Mouse (Mus musculus): ENCODE measurements around the gene Pde4d. TPM values are rescaled to one million over a fixed set of nuclear protein-coding genes. Genes with fewer than 3 reads are reported as not detected.
A peak's percentile ranks its signal among the peaks of the same experiment; 100 is the strongest.
"Not testable (repeated sequence)": the region's sequence is repeated elsewhere in the genome, so short reads cannot be mapped to it uniquely, and the experiment has no call there.

The Pde4d gene
- polyA plus RNA-seq, 1 experiment, result 34.7 TPM

- Histone ChIP-seq H3K4me3 (ENCODE audit: insufficient read depth, low read length) (no peak overlapping the region), H3K4me1 (ENCODE audit: control insufficient read depth, insufficient read depth, low read length) (no peaks in the 10 kb centered on the region), H3K27ac (ENCODE audit: insufficient read depth, low read length) (no peak overlapping the region)
- TF ChIP-seq POLR2A (IDR thresholded peaks at IDR 0.05; ENCODE audit: extremely low read depth, insufficient read depth, low read length) (no peak), CTCF (IDR thresholded peaks at IDR 0.05; ENCODE audit: extremely low read depth, insufficient read depth, low read length) (no peak)
Observed at GRCm38 (mm10) chr13:108766020-108766727, 316.4 kb downstream of the Pde4d start.

GRCm38 (mm10) chr13:108769465-108770056 is 319.8 kb downstream of the Pde4d start:
- TF ChIP-seq CTCF (IDR thresholded peaks at IDR 0.05; ENCODE audit: extremely low read depth, insufficient read depth, low read length), result no peak
- TF ChIP-seq POLR2A (IDR thresholded peaks at IDR 0.05; ENCODE audit: extremely low read depth, insufficient read depth, low read length), result no peak
- H3K4me3 ChIP-seq (ENCODE audit: insufficient read depth, low read length), result no peak overlapping the region
- no peak overlapping the region for H3K27ac ChIP-seq (ENCODE audit: insufficient read depth, low read length)
- H3K4me1 ChIP-seq (ENCODE audit: control insufficient read depth, insufficient read depth, low read length), result no peaks in the 10 kb centered on the region

GRCm38 (mm10) chr13:108772386-108772785 is 322.6 kb downstream of the Pde4d start:
- Histone ChIP-seq H3K27ac (ENCODE audit: insufficient read depth, low read length) (no peak overlapping the region), H3K4me1 (ENCODE audit: control insufficient read depth, insufficient read depth, low read length) (no peaks in the 10 kb centered on the region), H3K4me3 (ENCODE audit: insufficient read depth, low read length) (no peak overlapping the region)
- no peak for TF ChIP-seq POLR2A (IDR thresholded peaks at IDR 0.05; ENCODE audit: extremely low read depth, insufficient read depth, low read length)
- TF ChIP-seq CTCF (IDR thresholded peaks at IDR 0.05; ENCODE audit: extremely low read depth, insufficient read depth, low read length), result no peak

- Histone ChIP-seq H3K4me3 (ENCODE audit: insufficient read depth, low read length) (no peak overlapping the region), H3K27ac (ENCODE audit: insufficient read depth, low read length) (no peak overlapping the region), H3K4me1 (ENCODE audit: control insufficient read depth, insufficient read depth, low read length) (no peaks in the 10 kb centered on the region)
- TF ChIP-seq POLR2A (IDR thresholded peaks at IDR 0.05; ENCODE audit: extremely low read depth, insufficient read depth, low read length), result no peak
Observed at GRCm38 (mm10) chr13:108774981-108775380, 325.2 kb downstream of the Pde4d start.

GRCm38 (mm10) chr13:108775882-108776281 is 326.1 kb downstream of the Pde4d start:
- TF ChIP-seq POLR2A (IDR thresholded peaks at IDR 0.05; ENCODE audit: extremely low read depth, insufficient read depth, low read length) (no peak), CTCF (IDR thresholded peaks at IDR 0.05; ENCODE audit: extremely low read depth, insufficient read depth, low read length) (no peak)
- Histone ChIP-seq H3K4me3 (ENCODE audit: insufficient read depth, low read length) (no peak overlapping the region), H3K4me1 (ENCODE audit: control insufficient read depth, insufficient read depth, low read length) (no peaks in the 10 kb centered on the region), H3K27ac (ENCODE audit: insufficient read depth, low read length) (no peak overlapping the region)

- H3K27ac ChIP-seq (ENCODE audit: insufficient read depth, low read length); H3K4me1 ChIP-seq (ENCODE audit: control insufficient read depth, insufficient read depth, low read length); H3K4me3 ChIP-seq (ENCODE audit: insufficient read depth, low read length): not testable (repeated sequence)
Observed at GRCm38 (mm10) chr13:108797620-108798019, 347.9 kb downstream of the Pde4d start.

GRCm38 (mm10) chr13:108809191-108809590 is 359.4 kb downstream of the Pde4d start:
- TF ChIP-seq POLR2A (IDR thresholded peaks at IDR 0.05; ENCODE audit: extremely low read depth, insufficient read depth, low read length), result no peak
- no peak for TF ChIP-seq CTCF (IDR thresholded peaks at IDR 0.05; ENCODE audit: extremely low read depth, insufficient read depth, low read length)
- Histone ChIP-seq H3K4me1 (ENCODE audit: control insufficient read depth, insufficient read depth, low read length) (no peaks in the 10 kb centered on the region), H3K4me3 (ENCODE audit: insufficient read depth, low read length) (no peak overlapping the region), H3K27ac (ENCODE audit: insufficient read depth, low read length) (no peak overlapping the region)

GRCm38 (mm10) chr13:108812956-108813355 is 363.2 kb downstream of the Pde4d start:
- no peaks in the 10 kb centered on the region for H3K4me1 ChIP-seq (ENCODE audit: control insufficient read depth, insufficient read depth, low read length)
- no peak overlapping the region for H3K27ac ChIP-seq (ENCODE audit: insufficient read depth, low read length)
- TF ChIP-seq POLR2A (IDR thresholded peaks at IDR 0.05; ENCODE audit: extremely low read depth, insufficient read depth, low read length) (no peak), CTCF (IDR thresholded peaks at IDR 0.05; ENCODE audit: extremely low read depth, insufficient read depth, low read length) (peak; percentile 42)
- H3K4me3 ChIP-seq (ENCODE audit: insufficient read depth, low read length), result no peak overlapping the region

GRCm38 (mm10) chr13:108819846-108820408 is 370.2 kb downstream of the Pde4d start:
- H3K27ac ChIP-seq (ENCODE audit: insufficient read depth, low read length), result no peak overlapping the region
- H3K4me3 ChIP-seq (ENCODE audit: insufficient read depth, low read length), result no peak overlapping the region
- H3K4me1 ChIP-seq (ENCODE audit: control insufficient read depth, insufficient read depth, low read length), result no peaks in the 10 kb centered on the region
- TF ChIP-seq POLR2A (IDR thresholded peaks at IDR 0.05; ENCODE audit: extremely low read depth, insufficient read depth, low read length) (no peak), CTCF (IDR thresholded peaks at IDR 0.05; ENCODE audit: extremely low read depth, insufficient read depth, low read length) (no peak)

- TF ChIP-seq POLR2A (IDR thresholded peaks at IDR 0.05; ENCODE audit: extremely low read depth, insufficient read depth, low read length), result no peak
- no peak for TF ChIP-seq CTCF (IDR thresholded peaks at IDR 0.05; ENCODE audit: extremely low read depth, insufficient read depth, low read length)
- Histone ChIP-seq H3K27ac (ENCODE audit: insufficient read depth, low read length) (no peak overlapping the region), H3K4me3 (ENCODE audit: insufficient read depth, low read length) (no peak overlapping the region), H3K4me1 (ENCODE audit: control insufficient read depth, insufficient read depth, low read length) (no peaks in the 10 kb centered on the region)
Observed at GRCm38 (mm10) chr13:108820487-108820886, 370.7 kb downstream of the Pde4d start.
